Mouse (Mus musculus) olfactory bulb, adult 2 months (tissue): ENCODE data around the gene Cadm2. TPM values are rescaled to one million over a fixed set of nuclear protein-coding genes. Genes with fewer than 3 reads are reported as not detected.

Experiments
- H3K27ac ChIP-seq: fragments of 200-500 bp; 2 replicates; pipeline ENCODE4 v1.5.1; 2012; ENCODE audit warnings: low read depth, low read length; ENCODE audit not compliant: insufficient read depth
- H3K4me1 ChIP-seq: fragments of 200-500 bp; 2 replicates; pipeline ENCODE4 v1.6.1; 2012; ENCODE audit warnings: low read length; ENCODE audit not compliant: control insufficient read depth, insufficient read depth
- H3K4me3 ChIP-seq: fragments of 200-500 bp; 2 replicates; pipeline ENCODE4 v1.5.1; 2012; ENCODE audit warnings: mild to moderate bottlenecking, low read depth, low read length, moderate library complexity; ENCODE audit not compliant: insufficient read depth
- CTCF ChIP-seq: fragments of 200-500 bp; IDR thresholded peaks from 2 replicates; pipeline ENCODE4 v1.5.1; 2012; ENCODE audit warnings: low read depth, mild to moderate bottlenecking, low read length, moderate library complexity; ENCODE audit not compliant: insufficient read depth
- POLR2A ChIP-seq: fragments of 200-500 bp; IDR thresholded peaks from 2 replicates; pipeline ENCODE4 v1.6.1; 2012; ENCODE audit warnings: mild to moderate bottlenecking, low read depth, low read length, moderate library complexity; ENCODE audit not compliant: insufficient read depth
- WGBS: fragments of 180-500 bp; shearing (Covaris S2); methylation state at CpG from one replicate; pipeline ENCODE4 v1.1.7; 2018; 5-methylcytosine and 5-hydroxymethylcytosine counted together
- polyA plus RNA-seq: library from polyadenylated mRNA; stranded (reverse); fragments of >200 nt; gene quantifications from 2 replicates; pipeline ENCODE4 v1.2.4, GENCODE M21; 2012; ENCODE audit warnings: low replicate concordance; ENCODE audit not compliant: missing spikeins, insufficient read depth, insufficient read length

The Cadm2 gene
- 42.2 and 342 TPM in 2 replicates for polyA plus RNA-seq

- Histone ChIP-seq H3K4me3 (peak within 1 kb of the TSS; percentile 95), H3K4me1 (0 out of 2 replicates have a peak, but pooled peaks cover 2% of the 10 kb centered on the region), H3K27ac (peak within 1 kb of the TSS; percentile 79)
- WGBS, result 2% methylated on average over 34 of the region's 35 CpGs
- TF ChIP-seq CTCF (no peak), POLR2A (no peak; the same call in 1 of the 2 replicates)
These were observed at the start of gene Cadm2 for GRCm38 (mm10) chr16:67620826-67621505. Gene Cadm2 (minus strand): TSS chr16:67620908.

GRCm38 (mm10) chr16:67646930-67647329 lies 26.2 kb upstream of the Cadm2 start:
- H3K4me1 ChIP-seq, result no peaks in the 10 kb centered on the region
- TF ChIP-seq POLR2A (no peak), CTCF (no peak)
- H3K4me3 ChIP-seq, result no peak overlapping the region
- 98% methylated on average over 3 of the region's 3 CpGs for WGBS
- H3K27ac ChIP-seq, result no peak overlapping the region

GRCm38 (mm10) chr16:67643651-67644050 lies 22.9 kb upstream of the Cadm2 start:
- Histone ChIP-seq H3K4me1 (no peaks in the 10 kb centered on the region), H3K4me3 (no peak overlapping the region), H3K27ac (no peak overlapping the region)
- no peak for TF ChIP-seq POLR2A
- TF ChIP-seq CTCF, result no peak
- 89% methylated on average over 4 of the region's 4 CpGs for WGBS

- H3K4me1 ChIP-seq, result 0 out of 2 replicates have a peak, but pooled peaks cover 2% of the 10 kb centered on the region
- WGBS, result under 1% methylated on average over 57 of the region's 61 CpGs
- H3K4me3 ChIP-seq, result peak overlapping the region; percentile 95
- TF ChIP-seq POLR2A, result peak; percentile 30; the same call in 1 of the 2 replicates
- no peak; the same call in 1 of the 2 replicates for TF ChIP-seq CTCF
- H3K27ac ChIP-seq, result peak overlapping the region; percentile 79
These were observed 564 bp downstream of the Cadm2 start for GRCm38 (mm10) chr16:67619906-67620781.

GRCm38 (mm10) chr16:67619416-67619815 lies 1.3 kb downstream of the Cadm2 start:
- TF ChIP-seq CTCF, result no peak
- no peak for TF ChIP-seq POLR2A
- Histone ChIP-seq H3K27ac (peak overlapping the region; percentile 79), H3K4me3 (peak overlapping the region; percentile 95), H3K4me1 (0 out of 2 replicates have a peak, but pooled peaks cover 2% of the 10 kb centered on the region)
- under 1% methylated on average over 16 of the region's 16 CpGs for WGBS

GRCm38 (mm10) chr16:67618817-67619216 lies 1.9 kb downstream of the Cadm2 start:
- TF ChIP-seq POLR2A, result no peak
- TF ChIP-seq CTCF, result no peak
- peak overlapping the region; percentile 96 for H3K27ac ChIP-seq
- WGBS, result 5% methylated on average over 13 of the region's 13 CpGs

GRCm38 (mm10) chr16:67617811-67618210 lies 2.9 kb downstream of the Cadm2 start:
- no peak for TF ChIP-seq POLR2A
- TF ChIP-seq CTCF, result no peak
- Histone ChIP-seq H3K4me3 (peak overlapping the region; percentile 86), H3K4me1 (0 out of 2 replicates have a peak, but pooled peaks cover 2% of the 10 kb centered on the region), H3K27ac (peak overlapping the region; percentile 84)
- under 1% methylated on average over 25 of the region's 25 CpGs for WGBS

More at GRCm38 (mm10) chr16:67618817-67619216, 1.9 kb downstream of the Cadm2 start:
- H3K4me3 ChIP-seq, result peak overlapping the region; percentile 83
- H3K4me1 ChIP-seq, result 0 out of 2 replicates have a peak, but pooled peaks cover 2% of the 10 kb centered on the region

GRCm38 (mm10) chr16:67617256-67617655 lies 3.5 kb downstream of the Cadm2 start:
- WGBS, result 10% methylated on average over 1 of the region's 1 CpGs
- 0 out of 2 replicates have a peak, but pooled peaks cover 2% of the 10 kb centered on the region for H3K4me1 ChIP-seq
- TF ChIP-seq CTCF (no peak), POLR2A (no peak)
- peak overlapping the region; percentile 84; the same call in 1 of the 2 replicates for H3K27ac ChIP-seq
- peak overlapping the region; percentile 86 for H3K4me3 ChIP-seq

- no peaks in the 10 kb centered on the region for H3K4me1 ChIP-seq
- WGBS, result 37% methylated on average over 2 of the region's 2 CpGs
- TF ChIP-seq CTCF (no peak), POLR2A (no peak)
- no peak overlapping the region for H3K4me3 ChIP-seq
- no peak overlapping the region for H3K27ac ChIP-seq
These were observed 6.8 kb downstream of the Cadm2 start for GRCm38 (mm10) chr16:67613876-67614275.
